Mouse (Mus musculus) c-Kit-positive CD71-positive TER-119-negative erythroid progenitor cells, embryonic 14.5 days (primary cell): ENCODE data around the gene Fxyd1.

Experiments
- DNase-seq: peaks from one replicate; pipeline ENCODE4 v3.0.0-alpha.2; 2013; ENCODE audit warnings: low read depth

Gene Fxyd1

DNA sequence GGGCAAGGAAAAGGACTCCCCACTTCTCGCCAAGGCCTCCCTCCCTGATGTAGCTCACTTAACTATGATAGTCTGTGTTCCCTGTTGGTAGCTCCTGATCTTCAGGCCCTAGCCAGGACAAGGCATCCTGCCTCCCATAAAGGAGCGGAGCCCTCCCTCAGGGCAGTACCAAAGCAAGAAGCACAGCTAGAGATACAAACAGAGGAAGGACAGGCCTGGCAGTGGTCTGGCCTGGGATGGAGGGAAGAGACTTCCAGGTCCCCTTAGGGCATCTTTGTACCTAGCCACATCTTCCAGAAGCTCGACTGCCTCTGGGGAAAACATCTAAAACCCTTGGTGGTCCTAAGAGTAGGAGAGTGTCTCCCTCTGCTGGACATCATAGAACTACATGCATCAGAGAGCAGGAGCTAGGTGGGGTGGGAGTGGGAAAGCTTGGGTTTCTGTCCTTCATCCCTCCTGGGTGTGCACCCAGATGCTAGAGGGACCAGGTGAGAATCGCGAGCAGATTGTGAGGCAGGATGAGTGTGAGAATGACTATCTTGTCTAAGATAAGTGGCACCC lies 21.0 kb upstream of the Fxyd1 start:
- DNase-seq = no peak

- DNase-seq = no peak
Measured at GRCm38 (mm10) chr7:31077470-31077869, 20.5 kb upstream of the Fxyd1 start.

DNA sequence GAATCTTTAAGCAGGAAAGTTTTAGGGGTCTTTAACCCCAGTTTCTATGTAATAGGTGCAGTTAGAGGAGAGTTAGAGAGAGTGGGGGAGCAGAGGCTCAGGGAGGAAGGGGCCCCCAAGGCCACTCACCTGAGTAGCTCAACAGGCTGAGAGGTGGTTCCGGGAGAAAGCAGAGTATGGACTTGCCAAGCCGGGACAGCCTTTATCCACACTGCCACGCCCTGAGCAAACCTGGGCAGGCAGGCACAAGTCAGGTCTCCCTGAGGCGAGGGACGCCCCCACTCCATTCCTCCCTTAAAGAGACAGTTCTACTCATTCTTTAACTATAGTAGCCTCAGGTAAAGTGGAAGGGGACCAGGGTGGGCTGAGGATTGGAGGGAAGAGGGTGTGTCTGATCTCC lies 19.5 kb upstream of the Fxyd1 start, which contains the start of gene Fxyd3:
Gene Fxyd3, minus strand, starts transcription at position 213 of the 400 bp plus-strand sequence.
- DNase-seq = no peak

- DNase-seq = no peak
Measured at GRCm38 (mm10) chr7:31074713-31075069, 17.7 kb upstream of the Fxyd1 start.

- no peak for DNase-seq
Measured at GRCm38 (mm10) chr7:31074061-31074712, 17.2 kb upstream of the Fxyd1 start.

DNA sequence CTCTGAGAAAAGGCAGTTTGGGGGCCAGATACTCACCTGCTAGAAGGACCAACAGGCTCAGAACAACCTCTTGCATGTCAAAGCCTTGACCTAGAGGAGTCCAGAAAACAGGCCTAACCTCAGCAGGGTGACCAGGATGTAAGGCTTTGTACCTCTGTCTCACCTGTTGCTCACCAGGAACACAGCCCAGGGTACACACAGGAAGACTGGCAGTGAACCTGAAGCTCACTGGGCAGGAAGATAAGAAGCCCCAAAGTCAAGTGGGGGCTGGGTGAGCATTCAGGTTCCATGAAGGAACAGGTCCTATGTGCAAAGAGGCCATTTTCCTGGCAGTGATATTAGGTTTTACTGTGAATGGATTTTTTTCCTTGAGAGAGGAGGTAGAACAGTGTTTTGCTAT lies 16.5 kb upstream of the Fxyd1 start:
- DNase-seq = no peak

- DNase-seq = no peak
Measured at GRCm38 (mm10) chr7:31072326-31072725, 15.3 kb upstream of the Fxyd1 start.

GRCm38 (mm10) chr7:31070324-31070723 lies 13.3 kb upstream of the Fxyd1 start:
- DNase-seq = no peak

DNA sequence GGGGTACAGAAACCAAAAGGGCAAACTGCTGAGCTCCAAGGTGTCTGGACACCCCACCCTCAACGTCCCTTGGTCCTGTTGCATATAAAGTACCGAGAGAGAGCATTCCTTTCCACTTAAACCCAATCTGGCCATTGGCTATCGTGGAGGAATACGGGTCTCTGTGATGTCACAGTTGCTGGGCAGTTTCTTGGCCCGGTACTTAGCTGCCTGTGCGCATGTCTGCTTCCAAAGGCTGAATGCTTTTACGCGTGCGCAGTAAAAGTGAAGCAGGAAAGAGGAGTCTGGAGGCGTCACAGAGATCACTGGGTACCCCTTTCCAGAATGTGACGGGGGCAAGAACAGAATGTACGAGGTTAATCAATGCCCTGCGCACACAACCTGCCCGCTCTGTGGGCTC lies 12.5 kb upstream of the Fxyd1 start:
- DNase-seq = no peak

- no peak for DNase-seq
Measured at GRCm38 (mm10) chr7:31067836-31068235, 10.8 kb upstream of the Fxyd1 start.

DNA sequence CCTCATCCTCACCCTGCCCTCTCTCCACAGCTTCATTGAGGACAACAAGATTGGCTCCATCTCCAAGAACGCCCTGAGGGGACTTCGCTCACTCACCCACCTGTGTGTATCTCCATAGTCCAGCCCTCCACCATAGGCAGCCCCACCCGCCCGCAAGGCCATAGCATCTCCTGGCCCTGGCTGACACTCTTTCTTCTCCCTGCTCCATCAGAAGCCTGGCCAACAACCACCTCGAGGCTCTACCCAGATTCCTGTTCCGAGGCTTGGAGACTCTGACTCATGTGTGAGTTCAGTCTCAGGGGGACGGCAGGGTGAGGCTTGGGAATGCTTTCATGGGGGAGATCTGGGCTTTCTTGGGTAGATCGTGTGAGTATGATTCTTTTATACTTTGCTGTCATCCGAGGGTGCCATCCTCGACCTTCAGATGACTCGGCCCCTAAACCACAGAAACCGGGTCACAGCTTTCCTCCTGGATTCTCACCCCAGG lies 6.1 kb upstream of the Fxyd1 start:
- no peak for DNase-seq

DNA sequence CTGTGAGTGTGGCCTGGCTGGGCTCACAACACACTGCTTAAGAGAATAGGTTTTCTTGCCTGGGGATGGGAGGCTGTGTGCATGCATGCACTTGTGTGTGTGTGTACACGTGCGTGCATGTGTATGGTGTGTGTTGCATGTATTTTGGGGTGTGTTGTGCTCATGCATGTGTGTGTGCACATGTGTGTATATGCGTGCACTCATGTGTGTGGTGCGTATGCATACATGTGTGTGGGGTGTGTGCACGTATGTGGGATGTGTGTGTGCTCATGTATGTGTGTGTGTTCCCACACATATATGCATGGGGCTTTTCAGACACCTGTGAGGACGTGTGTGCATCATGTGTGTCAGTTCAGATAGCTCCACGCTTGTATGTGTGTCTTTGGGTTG lies 3.6 kb upstream of the Fxyd1 start:
- DNase-seq = no peak

DNA sequence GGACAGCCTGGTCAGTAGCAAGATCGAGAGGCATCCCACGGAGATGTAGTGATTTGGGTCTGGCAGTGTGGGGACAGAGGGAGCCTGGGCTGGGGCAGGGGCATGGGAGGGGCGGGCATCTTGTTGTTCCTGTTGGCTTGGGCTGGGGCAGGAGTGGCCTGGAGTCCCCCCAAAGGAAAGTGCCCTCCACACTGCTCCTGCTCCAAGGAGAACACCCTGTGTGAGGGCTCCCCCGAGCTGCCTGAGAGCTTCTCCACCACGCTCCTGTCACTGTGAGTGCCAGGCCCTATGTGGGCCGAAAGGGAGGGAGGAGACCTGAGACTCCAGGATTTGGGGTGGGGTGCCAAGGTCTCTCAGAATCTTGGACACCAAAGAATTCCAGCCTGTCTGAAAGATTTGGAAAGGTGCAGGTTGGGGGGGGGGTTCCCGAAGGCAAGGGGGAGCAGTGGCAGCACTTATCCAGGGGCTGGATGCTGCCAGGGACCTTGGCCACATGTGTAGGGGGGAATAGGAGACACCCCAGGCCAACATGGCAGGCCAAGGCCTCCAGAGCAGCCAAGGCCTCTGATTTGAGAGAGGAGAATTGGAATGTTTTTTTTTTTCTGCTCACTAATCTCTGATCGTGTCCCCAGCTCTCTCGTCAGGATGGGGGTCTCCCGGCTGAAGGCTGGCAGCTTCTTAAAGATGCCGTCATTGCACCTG lies 3.1 kb upstream of the Fxyd1 start:
- DNase-seq = no peak

- no peak for DNase-seq
Measured at GRCm38 (mm10) chr7:31059108-31059507, 2.1 kb upstream of the Fxyd1 start, which contains the start of gene Lgi4. Gene Lgi4, plus strand, starts transcription at chr7:31059342.

DNA sequence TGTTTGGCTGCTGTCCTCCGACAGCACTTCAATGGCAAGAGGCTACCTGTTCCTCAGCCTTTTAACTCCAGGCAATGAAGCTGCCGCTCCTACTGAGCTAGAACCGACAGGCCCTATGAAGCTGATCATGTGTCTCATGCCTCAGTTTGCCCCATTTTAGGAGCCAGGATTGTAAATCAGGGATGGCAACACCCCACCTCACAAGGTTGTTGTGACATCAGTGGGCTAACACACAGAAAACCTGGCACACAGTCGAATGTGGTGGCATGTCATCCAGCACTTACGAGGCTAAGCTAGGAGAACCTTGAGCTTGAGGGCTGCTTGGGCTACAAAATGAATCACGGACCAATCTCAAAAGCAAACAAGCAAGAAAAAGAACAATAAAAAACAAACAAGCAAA lies 1.2 kb upstream of the Fxyd1 start:
- no peak for DNase-seq

DNA sequence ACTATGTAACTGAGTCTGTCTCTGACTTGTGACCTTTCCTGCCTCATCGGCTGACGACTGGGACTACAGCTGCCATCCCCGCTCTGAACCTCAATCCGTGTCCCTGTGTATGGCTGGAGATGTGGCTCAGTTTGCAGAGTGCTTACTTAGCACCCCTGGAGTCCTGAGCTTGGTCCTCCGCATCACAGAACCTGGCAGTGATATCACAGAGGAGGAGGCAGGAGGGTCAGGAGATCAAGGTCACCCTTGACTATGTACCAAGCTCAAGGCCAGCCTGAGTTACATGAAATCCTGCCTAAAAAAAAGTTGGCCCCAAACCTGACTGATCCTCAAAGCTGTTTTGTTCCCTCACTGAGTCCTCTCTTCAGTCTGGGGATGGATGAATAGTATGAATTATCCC lies 731 bp upstream of the Fxyd1 start:
- DNase-seq = no peak

GRCm38 (mm10) chr7:31056448-31056847 lies 551 bp downstream of the Fxyd1 start:
- no peak for DNase-seq

GRCm38 (mm10) chr7:31055883-31056282 lies 1.1 kb downstream of the Fxyd1 start:
- no peak for DNase-seq

GRCm38 (mm10) chr7:31055354-31055824 lies 1.6 kb downstream of the Fxyd1 start:
- DNase-seq = no peak

- no peak for DNase-seq
Measured at GRCm38 (mm10) chr7:31054661-31055320, 2.2 kb downstream of the Fxyd1 start.

GRCm38 (mm10) chr7:31053882-31054447 lies 3.0 kb downstream of the Fxyd1 start:
- no peak for DNase-seq
